Mouse (Mus musculus): ENCODE data around the gene Atp6v0d1. TPM values are rescaled to one million over a fixed set of nuclear protein-coding genes. Genes with fewer than 3 reads are reported as not detected.

Gene Atp6v0d1
- polyA plus RNA-seq, 1 experiment from 2014 or later, result 99.2 TPM

- 95% methylated on average over 1 of the region's 1 CpGs for WGBS
- H3K9ac ChIP-seq (ENCODE audit: low read length), result no peak overlapping the region
- H3K4me1 ChIP-seq (replicated peaks; ENCODE audit: control insufficient read depth, insufficient read depth, low read length), result 0 out of 2 replicates have a peak, but pooled peaks cover 2% of the 10 kb centered on the region
- no peaks in the 10 kb centered on the region for H3K9me3 ChIP-seq (ENCODE audit: control insufficient read depth, low read length)
- no peak overlapping the region for H3K27ac ChIP-seq (ENCODE audit: low read depth, low read length)
- H3K36me3 ChIP-seq (ENCODE audit: control insufficient read depth, insufficient read depth, low read length), result no peaks in the 10 kb centered on the region; the same call in 1 of the 2 replicates
- H3K27me3 ChIP-seq (ENCODE audit: control insufficient read depth, insufficient read depth, low read length), result no peaks in the 10 kb centered on the region
- H3K4me2 ChIP-seq (ENCODE audit: low read depth, low read length, severe bottlenecking), result no peak overlapping the region
- no peak for ATAC-seq (replicated peaks; ENCODE audit: low FRiP score)
- H3K4me3 ChIP-seq (ENCODE audit: low read depth, low read length), result no peak overlapping the region
- DNase-seq (ENCODE audit: low spot score), result no peak
Observed at GRCm38 (mm10) chr8:105528206-105528605, 37.6 kb downstream of the Atp6v0d1 start.

- Histone ChIP-seq H3K36me3 (ENCODE audit: control insufficient read depth, insufficient read depth, low read length) (no peaks in the 10 kb centered on the region; the same call in 1 of the 2 replicates), H3K4me1 (replicated peaks; ENCODE audit: control insufficient read depth, insufficient read depth, low read length) (0 out of 2 replicates have a peak, but pooled peaks cover 2% of the 10 kb centered on the region), H3K27me3 (ENCODE audit: control insufficient read depth, insufficient read depth, low read length) (no peaks in the 10 kb centered on the region), H3K9ac (ENCODE audit: low read length) (no peak overlapping the region), H3K9me3 (ENCODE audit: control insufficient read depth, low read length) (no peaks in the 10 kb centered on the region), H3K4me2 (ENCODE audit: low read depth, low read length, severe bottlenecking) (no peak overlapping the region), H3K27ac (ENCODE audit: low read depth, low read length) (no peak overlapping the region), H3K4me3 (ENCODE audit: low read depth, low read length) (no peak overlapping the region)
- no peak for ATAC-seq (replicated peaks; ENCODE audit: low FRiP score)
- 89% methylated on average over 2 of the region's 2 CpGs for WGBS
- DNase-seq (ENCODE audit: low spot score), result no peak
Observed at GRCm38 (mm10) chr8:105527110-105527509, 38.7 kb downstream of the Atp6v0d1 start.

GRCm38 (mm10) chr8:105522890-105523289, 43.0 kb downstream of the Atp6v0d1 start:
- ATAC-seq (replicated peaks; ENCODE audit: low FRiP score) (no peak), DNase-seq (ENCODE audit: low spot score) (no peak)
- H3K27me3 ChIP-seq (ENCODE audit: control insufficient read depth, insufficient read depth, low read length), result no peaks in the 10 kb centered on the region; the same call in 1 of the 2 replicates
- H3K36me3 ChIP-seq (ENCODE audit: control insufficient read depth, insufficient read depth, low read length), result no peaks in the 10 kb centered on the region; the same call in 1 of the 2 replicates
- no peak overlapping the region for H3K4me3 ChIP-seq (ENCODE audit: low read depth, low read length)
- H3K9me3 ChIP-seq (ENCODE audit: control insufficient read depth, low read length), result no peaks in the 10 kb centered on the region
- WGBS, result 86% methylated on average over 9 of the region's 9 CpGs
- no peak overlapping the region for H3K9ac ChIP-seq (ENCODE audit: low read length)
- H3K4me2 ChIP-seq (ENCODE audit: low read depth, low read length, severe bottlenecking), result no peak overlapping the region
- peaks cover 18% of the 10 kb centered on the region for H3K4me1 ChIP-seq (replicated peaks; ENCODE audit: control insufficient read depth, insufficient read depth, low read length)
- no peak overlapping the region for H3K27ac ChIP-seq (ENCODE audit: low read depth, low read length)

GRCm38 (mm10) chr8:105521995-105522769, 43.7 kb downstream of the Atp6v0d1 start:
- 88% methylated on average over 21 of the region's 21 CpGs for WGBS
- H3K27me3 ChIP-seq (ENCODE audit: control insufficient read depth, insufficient read depth, low read length), result no peaks in the 10 kb centered on the region; the same call in 1 of the 2 replicates
- no peak overlapping the region for H3K4me3 ChIP-seq (ENCODE audit: low read depth, low read length)
- no peaks in the 10 kb centered on the region for H3K9me3 ChIP-seq (ENCODE audit: control insufficient read depth, low read length)
- DNase-seq (ENCODE audit: low spot score), result no peak
- ATAC-seq (replicated peaks; ENCODE audit: low FRiP score), result no peak
- H3K4me1 ChIP-seq (replicated peaks; ENCODE audit: control insufficient read depth, insufficient read depth, low read length), result peaks cover 18% of the 10 kb centered on the region
- H3K9ac ChIP-seq (ENCODE audit: low read length), result no peak overlapping the region
- no peak overlapping the region for H3K27ac ChIP-seq (ENCODE audit: low read depth, low read length)
- no peak overlapping the region for H3K4me2 ChIP-seq (ENCODE audit: low read depth, low read length, severe bottlenecking)
- H3K36me3 ChIP-seq (ENCODE audit: control insufficient read depth, insufficient read depth, low read length), result no peaks in the 10 kb centered on the region; the same call in 1 of the 2 replicates

- peak overlapping the region; percentile 52; the same call in 1 of the 2 replicates for H3K27ac ChIP-seq (ENCODE audit: low read depth, low read length)
- 0% methylated on average over 3 of the region's 3 CpGs for WGBS
- no peak overlapping the region for H3K4me3 ChIP-seq (ENCODE audit: low read depth, low read length)
Observed at GRCm38 (mm10) chr8:105521061-105521460, 44.8 kb downstream of the Atp6v0d1 start.

GRCm38 (mm10) chr8:105520521-105520920, 45.3 kb downstream of the Atp6v0d1 start:
- Histone ChIP-seq H3K27ac (ENCODE audit: low read depth, low read length) (peak overlapping the region; percentile 52), H3K4me3 (ENCODE audit: low read depth, low read length) (no peak overlapping the region), H3K27me3 (ENCODE audit: control insufficient read depth, insufficient read depth, low read length) (peaks cover 4% of the 10 kb centered on the region; the same call in 1 of the 2 replicates), H3K4me1 (replicated peaks; ENCODE audit: control insufficient read depth, insufficient read depth, low read length) (peaks cover 23% of the 10 kb centered on the region), H3K36me3 (ENCODE audit: control insufficient read depth, insufficient read depth, low read length) (no peaks in the 10 kb centered on the region; the same call in 1 of the 2 replicates), H3K9me3 (ENCODE audit: control insufficient read depth, low read length) (no peaks in the 10 kb centered on the region), H3K9ac (ENCODE audit: low read length) (peak overlapping the region; percentile 32; the same call in 1 of the 2 replicates), H3K4me2 (ENCODE audit: low read depth, low read length, severe bottlenecking) (peak overlapping the region; percentile 88)
- no peak for ATAC-seq (replicated peaks; ENCODE audit: low FRiP score)
- WGBS, result 25% methylated on average over 5 of the region's 5 CpGs
- no peak for DNase-seq (ENCODE audit: low spot score)

More at GRCm38 (mm10) chr8:105521061-105521460, 44.8 kb downstream of the Atp6v0d1 start:
- peaks cover 22% of the 10 kb centered on the region for H3K4me1 ChIP-seq (replicated peaks; ENCODE audit: control insufficient read depth, insufficient read depth, low read length)
- peak overlapping the region; percentile 88; the same call in 1 of the 2 replicates for H3K4me2 ChIP-seq (ENCODE audit: low read depth, low read length, severe bottlenecking)
- ATAC-seq (replicated peaks; ENCODE audit: low FRiP score) (peak; percentile 62), DNase-seq (ENCODE audit: low spot score) (peak; percentile 76)
- peaks cover 4% of the 10 kb centered on the region; the same call in 1 of the 2 replicates for H3K27me3 ChIP-seq (ENCODE audit: control insufficient read depth, insufficient read depth, low read length)
- H3K36me3 ChIP-seq (ENCODE audit: control insufficient read depth, insufficient read depth, low read length), result no peaks in the 10 kb centered on the region; the same call in 1 of the 2 replicates
- peak overlapping the region; percentile 32; the same call in 1 of the 2 replicates for H3K9ac ChIP-seq (ENCODE audit: low read length)
- no peaks in the 10 kb centered on the region for H3K9me3 ChIP-seq (ENCODE audit: control insufficient read depth, low read length)

GRCm38 (mm10) chr8:105519591-105519990, 46.3 kb downstream of the Atp6v0d1 start:
- peak overlapping the region; percentile 56 for H3K4me3 ChIP-seq (ENCODE audit: low read depth, low read length)
- 5% methylated on average over 2 of the region's 2 CpGs for WGBS
- no peaks in the 10 kb centered on the region; the same call in 1 of the 2 replicates for H3K36me3 ChIP-seq (ENCODE audit: control insufficient read depth, insufficient read depth, low read length)
- no peak overlapping the region for H3K27ac ChIP-seq (ENCODE audit: low read depth, low read length)
- ATAC-seq (replicated peaks; ENCODE audit: low FRiP score), result no peak
- H3K4me1 ChIP-seq (replicated peaks; ENCODE audit: control insufficient read depth, insufficient read depth, low read length), result peaks cover 23% of the 10 kb centered on the region
- DNase-seq (ENCODE audit: low spot score), result no peak
- no peaks in the 10 kb centered on the region for H3K9me3 ChIP-seq (ENCODE audit: control insufficient read depth, low read length)
- H3K27me3 ChIP-seq (ENCODE audit: control insufficient read depth, insufficient read depth, low read length), result peaks cover 4% of the 10 kb centered on the region; the same call in 1 of the 2 replicates
- peak overlapping the region; percentile 88 for H3K4me2 ChIP-seq (ENCODE audit: low read depth, low read length, severe bottlenecking)
- H3K9ac ChIP-seq (ENCODE audit: low read length), result peak overlapping the region; percentile 77

- peak within 1 kb of the TSS; percentile 56 for H3K4me3 ChIP-seq (ENCODE audit: low read depth, low read length)
- H3K9me3 ChIP-seq (ENCODE audit: control insufficient read depth, low read length), result no peaks in the 10 kb centered on the region
- H3K36me3 ChIP-seq (ENCODE audit: control insufficient read depth, insufficient read depth, low read length), result no peaks in the 10 kb centered on the region; the same call in 1 of the 2 replicates
- peaks cover 4% of the 10 kb centered on the region; the same call in 1 of the 2 replicates for H3K27me3 ChIP-seq (ENCODE audit: control insufficient read depth, insufficient read depth, low read length)
- no peak within 1 kb of the TSS for H3K27ac ChIP-seq (ENCODE audit: low read depth, low read length)
- H3K4me2 ChIP-seq (ENCODE audit: low read depth, low read length, severe bottlenecking), result peak within 1 kb of the TSS; percentile 88
- H3K9ac ChIP-seq (ENCODE audit: low read length), result peak within 1 kb of the TSS; percentile 77
- DNase-seq (ENCODE audit: low spot score) (peak; percentile 81), ATAC-seq (replicated peaks; ENCODE audit: low FRiP score) (peak; percentile 71)
- WGBS, result 1% methylated on average over 68 of the region's 68 CpGs
- peaks cover 23% of the 10 kb centered on the region for H3K4me1 ChIP-seq (replicated peaks; ENCODE audit: control insufficient read depth, insufficient read depth, low read length)
Observed at GRCm38 (mm10) chr8:105518436-105519313, 47.2 kb downstream of the Atp6v0d1 start, which contains the start of gene Hsd11b2. Gene Hsd11b2, plus strand, starts transcription at chr8:105518755.
